Mouse (Mus musculus) gastrocnemius, postnatal 14 days (tissue): ENCODE results near the gene Ddn. TPM values are rescaled to one million over a fixed set of nuclear protein-coding genes. Genes with fewer than 3 reads are reported as not detected.

Experiments
- DNase-seq: peaks from one replicate; pipeline ENCODE4 v3.0.0; 2021; ENCODE audit warnings: mixed read lengths
- intact Hi-C: fragments of 180-260 bp; cut with DNase I; formaldehyde crosslinking; loops from one replicate; pipeline ENCODE4 v1.15.1; 2025; ENCODE audit warnings: low total_unique reads
- total RNA-seq, 2 experiments: library from RNA; stranded (reverse); gene quantifications; 2 replicates each; pipeline ENCODE4 v1.2.3; 2021

The Ddn gene
- total RNA-seq, 2 experiments from 2014 or later = 1.6 to 2.7 TPM

GRCm38 (mm10) chr15:98805324-98806040, 3.8 kb downstream of the Ddn start:
- intact Hi-C loops = no loop called here
- peak; percentile 74 for DNase-seq

DNA sequence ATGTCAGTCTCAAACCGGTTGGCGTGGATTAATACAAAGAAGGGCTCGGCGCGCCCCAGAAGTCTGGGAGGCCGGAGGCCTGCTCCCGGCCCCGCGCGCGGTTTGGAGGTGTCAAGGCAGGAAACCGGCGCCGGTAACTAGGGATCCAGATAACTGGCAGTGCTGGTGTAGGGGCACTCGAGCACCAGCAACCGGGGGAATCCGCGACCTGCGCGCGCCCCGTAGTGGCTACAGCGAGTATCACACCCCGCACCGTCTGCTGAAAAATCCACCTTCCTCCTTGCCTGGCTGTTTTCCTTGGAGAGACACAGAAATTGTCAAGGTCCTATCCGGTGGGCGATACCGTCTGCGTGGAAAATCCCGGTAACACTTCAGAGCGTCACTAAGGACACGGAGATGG, 5.2 kb downstream of the Ddn start:
- peak; percentile 76 for DNase-seq
- intact Hi-C loops = loop anchor here (5.0 kb wide), 1 partner anchor 137 kb away; no protein-coding TSS in a partner anchor

DNA sequence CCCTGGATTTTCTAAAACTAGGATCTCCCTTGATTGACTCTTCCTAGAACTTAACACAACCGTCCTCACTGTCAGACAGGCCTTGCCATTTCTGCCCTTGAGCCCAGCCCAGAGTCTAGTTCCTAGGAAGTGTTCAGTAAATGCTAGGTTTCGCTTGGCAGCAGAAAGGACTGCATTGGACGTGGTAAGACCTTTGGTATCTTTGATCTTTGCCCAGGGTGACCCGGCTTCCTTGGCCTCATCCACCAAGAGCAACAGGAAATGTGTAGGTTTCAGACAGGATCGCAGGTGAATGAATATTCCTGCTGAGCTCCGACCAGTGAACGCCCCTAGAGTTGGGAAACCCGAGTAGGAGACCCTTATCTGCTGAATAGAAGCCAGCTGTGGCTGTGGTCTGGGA, 6.4 kb downstream of the Ddn start:
- DNase-seq = no peak
- intact Hi-C loops = loop anchor here (5.0 kb wide), 1 partner anchor 136 kb away; no protein-coding TSS in a partner anchor

DNA sequence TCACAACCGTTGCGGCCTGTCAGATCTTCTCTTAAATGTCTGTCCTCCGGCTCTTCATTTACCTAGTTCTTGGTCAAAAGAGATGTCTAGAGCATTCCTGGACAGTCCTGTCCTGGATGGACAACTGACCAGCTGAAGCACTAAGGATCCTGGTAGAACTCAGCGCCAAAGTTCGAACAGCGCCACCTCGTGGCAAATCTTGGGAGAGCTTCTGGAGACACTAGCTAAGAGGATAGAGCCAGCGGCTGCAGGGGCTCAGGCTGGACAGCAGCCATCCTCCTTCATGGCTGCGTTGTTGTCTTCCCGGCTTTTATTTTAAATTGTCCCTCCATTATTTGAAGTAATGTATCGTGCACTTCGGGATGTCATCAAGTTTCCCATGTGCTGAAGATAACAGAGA, 9.9 kb downstream of the Ddn start:
- DNase-seq = peak; percentile 78
- intact Hi-C loops = no loop called here

GRCm38 (mm10) chr15:98798903-98799302, 10.4 kb downstream of the Ddn start:
- intact Hi-C loops = no loop called here
- DNase-seq = no peak

GRCm38 (mm10) chr15:98797835-98798492, 11.3 kb downstream of the Ddn start:
- no peak for DNase-seq
- intact Hi-C loops = no loop called here

- intact Hi-C loops = no loop called here
- no peak for DNase-seq
Observed at GRCm38 (mm10) chr15:98796803-98797595, 12.3 kb downstream of the Ddn start.

- intact Hi-C loops = no loop called here
- DNase-seq = no peak
Observed at GRCm38 (mm10) chr15:98793141-98793698, 16.1 kb downstream of the Ddn start.

GRCm38 (mm10) chr15:98792233-98793020, 16.9 kb downstream of the Ddn start:
- intact Hi-C loops = no loop called here
- DNase-seq = no peak

DNA sequence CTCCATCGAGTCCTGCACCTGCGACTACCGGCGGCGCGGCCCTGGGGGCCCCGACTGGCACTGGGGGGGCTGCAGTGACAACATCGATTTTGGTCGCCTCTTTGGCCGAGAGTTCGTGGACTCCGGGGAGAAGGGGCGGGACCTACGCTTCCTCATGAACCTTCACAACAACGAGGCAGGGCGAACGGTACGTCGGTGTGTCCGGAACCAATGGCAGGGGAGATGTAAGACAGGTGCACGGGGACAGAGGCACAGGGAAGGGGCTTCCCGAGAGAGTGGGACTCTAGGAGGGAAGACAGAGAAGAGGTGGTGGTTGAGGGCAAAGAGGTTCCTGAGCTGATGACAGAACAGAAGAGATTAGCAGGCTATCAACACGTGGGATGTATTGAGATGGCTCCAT, 17.5 kb downstream of the Ddn start:
- no peak for DNase-seq

GRCm38 (mm10) chr15:98791221-98791620, 18.1 kb downstream of the Ddn start:
- intact Hi-C loops = no loop called here
- DNase-seq = no peak

More for the DNA sequence above, 17.5 kb downstream of the Ddn start:
- intact Hi-C loops = no loop called here

DNA sequence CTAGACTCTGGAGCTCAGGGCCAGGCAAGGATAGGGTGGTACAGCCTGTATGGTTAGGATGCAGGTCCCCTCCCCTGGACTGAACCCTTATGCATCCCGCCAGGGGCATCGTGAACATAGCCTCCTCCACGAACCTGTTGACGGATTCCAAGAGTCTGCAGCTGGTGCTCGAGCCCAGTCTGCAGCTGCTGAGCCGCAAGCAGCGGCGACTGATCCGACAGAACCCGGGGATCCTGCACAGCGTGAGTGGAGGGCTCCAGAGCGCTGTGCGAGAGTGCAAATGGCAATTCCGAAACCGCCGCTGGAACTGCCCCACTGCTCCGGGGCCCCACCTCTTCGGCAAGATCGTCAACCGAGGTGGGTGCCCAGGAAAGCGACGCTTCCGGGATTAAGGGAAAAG, 18.5 kb downstream of the Ddn start:
- DNase-seq = no peak
- intact Hi-C loops = no loop called here

DNA sequence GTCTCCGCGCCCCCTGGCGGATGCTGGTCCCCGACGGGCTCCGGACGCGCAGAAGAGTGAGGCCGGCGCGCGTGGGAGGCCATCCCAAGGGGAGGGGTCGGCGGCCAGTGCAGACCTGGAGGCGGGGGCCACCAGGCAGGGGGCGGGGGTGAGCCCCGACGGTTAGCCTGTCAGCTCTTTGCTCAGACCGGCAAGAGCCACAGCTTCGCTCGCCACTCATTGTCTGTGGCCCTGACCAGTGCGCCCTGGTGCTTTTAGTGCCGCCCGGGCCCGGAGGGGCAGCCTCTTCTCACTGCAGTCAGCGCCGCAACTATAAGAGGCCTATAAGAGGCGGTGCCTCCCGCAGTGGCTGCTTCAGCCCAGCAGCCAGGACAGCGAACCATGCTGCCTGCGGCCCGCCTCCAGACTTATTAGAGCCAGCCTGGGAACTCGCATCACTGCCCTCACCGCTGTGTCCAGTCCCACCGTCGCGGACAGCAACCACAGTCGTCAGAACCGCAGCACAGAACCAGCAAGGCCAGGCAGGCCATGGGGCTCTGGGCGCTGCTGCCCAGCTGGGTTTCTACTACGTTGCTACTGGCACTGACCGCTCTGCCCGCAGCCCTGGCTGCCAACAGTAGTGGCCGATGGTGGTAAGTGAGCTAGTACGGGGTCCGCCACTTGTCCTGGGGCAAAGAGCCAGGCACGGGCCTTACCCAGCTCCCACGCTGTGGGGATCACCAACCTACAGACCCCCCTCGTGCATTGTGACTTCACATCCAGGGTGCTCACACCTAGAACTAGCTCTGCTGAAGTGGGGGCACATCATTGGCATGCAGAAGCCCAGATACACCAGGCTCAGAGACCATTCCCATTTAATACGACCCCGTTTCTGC, 19.4 kb downstream of the Ddn start, which contains the start of gene Wnt1:
Gene Wnt1 (plus strand): TSS at position 197 of the 875 bp plus-strand sequence.
- no peak for DNase-seq
- intact Hi-C loops = no loop called here

DNA sequence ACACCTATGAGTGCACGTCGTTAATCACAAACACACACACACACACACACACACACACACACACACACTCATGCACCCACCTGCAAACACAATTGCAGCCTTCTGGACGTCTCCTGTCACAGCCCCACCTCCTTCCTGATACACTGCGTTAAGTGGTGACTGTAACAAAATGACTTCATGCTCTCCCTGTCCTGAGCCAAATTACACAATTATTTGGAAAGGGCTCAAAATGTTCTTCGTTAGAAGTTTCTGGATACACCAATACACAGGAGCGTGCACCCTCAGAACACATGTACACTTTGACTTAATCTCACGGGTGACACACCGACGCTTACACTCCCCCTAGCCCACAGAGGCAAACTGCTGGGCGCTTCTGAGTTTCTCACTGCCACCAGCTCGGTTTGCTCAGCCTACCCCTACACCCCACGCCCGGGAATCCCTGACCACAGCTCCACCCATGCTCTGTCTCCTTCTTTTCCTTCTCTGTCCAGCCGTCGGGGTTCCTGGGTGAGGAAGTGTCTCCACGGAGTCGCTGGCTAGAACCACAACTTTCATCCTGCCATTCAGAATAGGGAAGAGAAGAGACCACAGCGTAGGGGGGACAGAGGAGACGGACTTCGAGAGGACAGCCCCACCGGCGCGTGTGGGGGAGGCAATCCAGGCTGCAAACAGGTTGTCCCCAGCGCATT, 20.2 kb downstream of the Ddn start:
- intact Hi-C loops = no loop called here

GRCm38 (mm10) chr15:98787930-98788329, 21.4 kb downstream of the Ddn start:
- intact Hi-C loops = no loop called here
- no peak for DNase-seq

More for the DNA sequence above, 20.2 kb downstream of the Ddn start:
- DNase-seq = no peak

DNA sequence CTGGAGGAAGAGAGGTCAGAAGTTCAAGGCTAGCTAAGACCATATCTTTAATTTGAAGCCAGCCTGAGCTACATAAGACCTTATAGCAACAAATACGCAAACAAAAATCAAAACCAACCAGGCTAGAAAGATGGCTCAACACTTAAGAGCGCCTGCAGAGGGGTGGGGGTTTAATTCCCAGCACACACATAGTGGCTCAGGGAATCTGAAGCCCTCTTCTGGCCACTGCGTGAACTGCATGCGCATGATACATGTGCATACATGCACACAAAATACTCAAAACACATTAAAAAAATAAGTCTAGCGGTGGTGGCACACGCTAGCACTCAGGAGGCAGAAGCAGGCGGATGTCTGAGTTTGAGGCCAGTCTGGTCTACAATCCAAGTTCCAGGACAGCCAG, 23.5 kb downstream of the Ddn start:
- no peak for DNase-seq
- intact Hi-C loops = no loop called here

- intact Hi-C loops = no loop called here
- DNase-seq = no peak
Observed at GRCm38 (mm10) chr15:98781166-98781565, 28.1 kb downstream of the Ddn start.

- intact Hi-C loops = no loop called here
- peak; percentile 61 for DNase-seq
Observed at GRCm38 (mm10) chr15:98780573-98780972, 28.7 kb downstream of the Ddn start.
